Mouse (Mus musculus) liver, embryonic 14.5 days (tissue): ENCODE measurements around the gene Mrps7.

Experiments
- CTCF ChIP-seq: IDR thresholded peaks from 2 replicates; pipeline ENCODE4 v1.5.1; 2016; ENCODE audit warnings: antibody characterized with exemption, low read depth, control low read depth
- EP300 ChIP-seq: IDR thresholded peaks from 2 replicates; pipeline ENCODE4 v1.6.1; 2016; ENCODE audit warnings: antibody characterized with exemption, low read depth

- TF ChIP-seq CTCF (no peak), EP300 (no peak)
Observed at GRCm38 (mm10) chr11:115601174-115601573, 2.6 kb upstream of the Mrps7 start.
